Mouse (Mus musculus): Measurements from ENCODE around the gene Fat4.
A peak's percentile ranks its signal among the peaks of the same experiment; 100 is the strongest.

Fat4 gene

DNA sequence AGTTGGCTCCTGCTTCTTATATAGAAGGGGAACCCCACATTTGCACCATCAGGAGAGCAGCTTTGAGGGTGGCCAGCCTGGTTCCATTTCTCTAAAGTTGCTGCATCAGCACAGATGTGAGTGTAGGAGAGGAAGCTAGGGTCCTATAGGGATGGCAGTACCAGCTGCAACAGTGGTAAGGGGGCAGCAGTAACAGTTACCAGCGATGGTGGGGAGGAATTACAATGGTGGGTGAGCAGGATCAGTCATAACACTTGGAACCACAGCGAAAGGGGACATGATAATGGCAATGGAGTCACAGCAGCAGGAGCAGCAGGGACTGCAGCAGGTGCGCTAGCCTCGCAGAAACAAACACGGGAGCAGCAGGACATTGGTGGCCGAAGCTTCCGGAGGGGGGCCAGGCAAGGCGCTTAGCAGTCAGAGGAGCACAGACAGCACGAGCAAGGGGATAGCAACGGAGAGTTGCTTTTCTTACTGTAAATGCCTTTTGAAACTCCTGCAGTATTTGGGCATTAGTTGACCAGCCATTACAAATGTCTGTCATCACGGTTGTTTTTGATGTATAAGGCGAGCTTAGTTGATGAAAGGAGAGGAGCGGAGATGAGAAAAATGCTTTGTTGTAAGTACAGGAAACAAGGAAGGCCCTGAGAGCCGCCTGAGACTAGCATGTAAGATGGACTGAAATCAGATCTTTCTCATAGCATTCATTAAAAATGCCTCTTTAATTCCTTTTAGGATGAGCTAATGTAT lies 21.1 kb downstream of the Fat4 start:
- no peak for DNase-seq (ENCODE audit: low spot score)

DNA sequence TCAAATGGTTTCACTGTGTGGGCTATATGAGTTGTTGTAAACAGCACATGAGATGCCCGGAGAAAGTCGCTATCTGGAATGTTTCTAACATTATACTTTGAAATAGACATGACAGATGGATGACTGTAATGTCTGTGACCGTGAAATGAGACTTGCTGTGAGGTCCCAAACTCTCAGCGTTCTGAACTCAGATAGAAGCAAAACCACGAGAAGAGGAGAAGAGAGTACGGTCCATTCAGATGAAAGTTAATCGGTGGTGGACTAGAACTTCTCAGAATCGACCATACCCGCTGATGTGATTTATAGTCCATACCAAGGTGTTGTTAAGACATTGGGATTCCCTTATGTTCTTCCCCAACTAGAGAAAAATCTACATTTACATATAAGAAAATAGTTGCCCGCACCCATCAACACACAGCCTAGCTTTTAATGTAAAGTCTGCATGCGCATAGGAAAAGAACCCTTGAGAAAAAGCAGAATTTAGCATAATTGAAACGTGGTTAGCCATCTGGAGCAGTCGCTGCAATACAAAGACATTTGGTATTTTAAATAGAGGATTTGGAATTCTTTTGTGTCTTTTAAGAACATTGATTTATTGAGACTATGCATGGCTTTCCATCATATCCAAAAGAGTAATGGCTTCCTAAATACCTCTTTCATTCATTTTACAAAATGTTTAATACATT lies 21.8 kb downstream of the Fat4 start:
- DNase-seq (ENCODE audit: low spot score), result no peak

DNA sequence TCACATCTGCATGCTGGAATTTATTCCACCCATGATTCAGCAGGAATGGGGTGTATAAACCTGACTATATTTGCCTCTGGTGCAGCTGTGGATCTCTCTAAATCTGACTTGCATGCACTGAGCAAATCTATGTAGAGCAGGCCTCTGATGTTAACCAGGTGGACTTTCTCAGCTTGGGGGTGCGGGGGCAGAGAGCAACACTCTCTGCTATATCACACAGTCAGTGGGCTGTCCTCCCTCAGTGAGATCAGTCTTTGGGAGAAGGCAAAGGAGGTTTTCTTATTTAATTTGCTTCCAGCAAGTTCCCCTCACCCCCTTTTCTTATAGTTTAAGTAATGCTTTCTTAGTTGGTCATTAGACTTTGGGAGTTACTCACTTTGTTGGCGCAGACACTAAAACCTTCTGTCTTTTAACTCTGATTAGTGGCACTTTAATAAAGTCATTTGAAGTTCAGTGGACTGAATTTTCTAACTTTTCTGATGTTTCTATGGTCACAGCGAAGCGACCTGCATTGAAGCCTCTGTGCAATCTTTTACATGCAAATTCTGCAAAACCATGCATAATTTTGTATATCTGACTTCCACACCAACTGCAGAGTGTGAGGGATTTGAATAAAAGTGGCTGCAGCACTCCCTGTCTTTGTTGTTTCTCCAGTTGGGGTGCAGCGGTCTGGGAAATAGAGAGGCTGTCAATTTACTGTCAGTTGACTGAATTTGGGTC lies 26.2 kb downstream of the Fat4 start:
- no peak for DNase-seq (ENCODE audit: low spot score)

DNA sequence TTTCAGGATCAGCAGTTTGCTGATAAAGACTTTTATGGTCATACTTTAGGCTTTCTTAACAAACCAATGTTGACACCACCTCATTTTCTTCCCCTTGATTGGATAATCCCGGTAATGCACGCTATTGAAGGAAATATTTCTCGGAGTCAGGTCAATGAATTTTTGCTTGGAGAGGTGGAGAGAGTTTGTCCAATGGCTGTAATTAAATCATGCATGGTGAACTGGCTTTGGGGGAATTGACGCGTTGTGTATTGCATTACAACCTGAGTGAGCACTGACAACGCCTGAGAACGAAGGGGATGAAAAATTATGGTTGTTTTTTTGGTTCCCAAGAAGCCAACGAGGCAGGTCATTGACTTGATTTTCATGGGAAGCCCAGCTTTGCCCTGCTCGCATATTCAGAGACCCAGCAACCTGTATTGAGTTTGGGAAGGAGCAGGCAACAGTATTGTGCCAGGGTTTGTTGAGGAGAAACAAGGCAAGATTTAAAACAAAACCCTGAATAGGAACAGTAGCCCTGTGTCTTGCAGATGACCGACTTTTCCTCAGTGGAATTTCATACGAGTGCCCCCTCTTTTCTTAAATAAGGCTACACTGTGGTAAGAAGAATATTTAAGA lies 26.9 kb downstream of the Fat4 start:
- DNase-seq (ENCODE audit: low spot score), result peak; percentile 72

DNA sequence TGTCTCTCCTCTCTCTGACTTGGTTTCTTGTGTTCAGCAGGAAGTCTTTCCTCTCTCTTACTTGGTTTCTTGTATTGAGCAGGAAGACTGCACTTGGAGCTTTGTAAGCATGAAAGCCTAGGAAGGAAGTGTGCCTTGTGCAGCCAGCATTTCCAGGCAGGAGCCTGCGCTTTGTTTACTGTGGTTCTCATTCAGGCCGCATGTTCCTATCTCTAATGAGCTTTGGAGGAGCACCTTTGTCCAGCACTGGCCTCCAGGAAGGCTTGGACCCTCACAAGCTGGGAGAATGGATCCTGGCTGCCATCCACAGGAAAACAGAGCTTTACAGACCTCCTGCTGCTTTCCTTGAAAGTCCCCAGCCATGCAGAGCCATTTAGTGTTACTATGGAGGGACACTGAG lies 32.2 kb downstream of the Fat4 start:
- DNase-seq (ENCODE audit: low spot score), result no peak

DNA sequence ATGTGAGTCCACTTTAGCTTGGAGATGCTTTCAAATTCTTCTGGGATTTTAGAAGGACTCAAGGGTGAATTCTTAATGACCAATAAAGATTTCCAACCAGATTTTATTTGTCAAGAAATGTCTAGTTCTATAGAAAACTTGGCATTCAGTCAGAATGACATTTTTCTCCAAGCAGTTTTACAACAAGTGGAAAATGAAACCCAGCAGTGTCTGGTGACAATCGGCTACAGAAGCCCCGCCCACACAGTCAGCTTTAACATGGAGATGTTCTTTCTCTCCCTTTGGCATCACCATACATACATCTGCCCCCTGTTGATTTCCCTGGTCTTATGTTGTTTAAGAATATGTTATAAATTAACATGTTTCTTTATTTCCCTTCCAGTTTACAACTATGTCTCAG lies 34.3 kb downstream of the Fat4 start:
- no peak for DNase-seq (ENCODE audit: low spot score)

DNA sequence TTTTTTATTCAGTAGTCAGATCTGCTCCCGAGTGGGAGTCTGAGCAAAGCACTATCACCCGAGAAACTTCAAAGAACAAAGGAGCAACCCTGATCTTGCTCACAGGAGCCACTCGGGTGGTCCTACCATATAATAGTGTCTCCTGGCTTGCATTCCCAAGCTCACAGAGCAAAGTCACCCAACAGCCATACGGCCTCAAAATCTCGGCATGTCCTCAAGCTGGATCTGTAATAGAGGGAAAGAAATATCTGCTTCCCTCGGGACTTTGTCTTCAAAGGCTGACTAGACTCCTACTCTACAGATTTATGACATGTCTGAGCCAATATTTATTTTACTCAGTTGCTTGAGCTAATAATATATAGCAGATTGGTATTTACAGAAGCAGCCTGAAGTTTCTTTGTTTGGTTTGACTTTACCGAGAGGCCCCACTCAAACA lies 36.5 kb downstream of the Fat4 start:
- no peak for DNase-seq (ENCODE audit: low spot score)

DNA sequence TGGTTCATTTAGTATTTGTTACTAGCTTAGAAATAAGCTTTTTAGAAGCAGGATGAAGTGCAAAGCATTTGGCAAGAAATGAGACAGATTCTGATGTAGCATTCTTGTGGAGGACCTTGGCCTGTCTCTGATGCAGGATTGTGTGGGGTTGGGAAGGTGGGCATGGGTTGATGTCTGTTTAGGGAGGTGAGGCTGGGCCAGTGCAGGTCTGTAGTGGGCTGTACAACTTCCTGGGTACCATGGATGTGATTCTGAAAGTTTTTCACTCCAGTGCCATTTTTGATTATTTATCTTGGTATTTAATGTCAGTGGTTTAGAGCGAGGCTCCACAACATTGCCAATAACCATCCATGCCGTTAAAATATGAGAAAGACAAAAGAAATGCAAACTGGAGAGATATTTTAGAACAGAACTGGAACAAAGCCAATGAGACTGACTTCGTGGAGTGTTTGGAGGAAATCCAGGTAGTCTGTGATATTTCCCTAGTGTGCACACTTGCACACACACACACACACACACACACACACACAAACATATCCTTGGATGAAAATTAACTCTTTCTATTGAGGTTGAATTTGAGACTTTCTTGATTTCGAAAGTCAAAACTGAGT lies 41.4 kb downstream of the Fat4 start:
- no peak for DNase-seq (ENCODE audit: low spot score)

DNA sequence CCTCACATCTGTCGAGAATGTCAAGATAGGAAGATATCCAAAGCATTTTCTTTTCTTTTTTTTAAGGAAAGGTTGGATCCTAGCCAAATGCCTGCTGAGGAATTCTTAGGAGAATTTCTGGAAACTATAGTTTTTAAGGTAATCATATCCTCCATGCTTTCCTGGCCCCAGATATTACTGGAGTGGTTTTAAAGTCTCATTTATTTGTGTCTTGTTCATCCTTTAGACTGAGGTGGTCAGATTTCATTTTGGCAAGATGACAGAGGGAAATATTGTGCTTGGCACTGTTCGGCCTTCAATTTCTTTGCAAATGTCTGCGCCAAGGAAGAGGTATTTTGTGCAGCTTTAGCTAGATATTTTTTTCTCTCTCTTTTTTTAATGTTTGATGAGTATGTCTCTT lies 42.0 kb downstream of the Fat4 start:
- DNase-seq (ENCODE audit: low spot score), result no peak

DNA sequence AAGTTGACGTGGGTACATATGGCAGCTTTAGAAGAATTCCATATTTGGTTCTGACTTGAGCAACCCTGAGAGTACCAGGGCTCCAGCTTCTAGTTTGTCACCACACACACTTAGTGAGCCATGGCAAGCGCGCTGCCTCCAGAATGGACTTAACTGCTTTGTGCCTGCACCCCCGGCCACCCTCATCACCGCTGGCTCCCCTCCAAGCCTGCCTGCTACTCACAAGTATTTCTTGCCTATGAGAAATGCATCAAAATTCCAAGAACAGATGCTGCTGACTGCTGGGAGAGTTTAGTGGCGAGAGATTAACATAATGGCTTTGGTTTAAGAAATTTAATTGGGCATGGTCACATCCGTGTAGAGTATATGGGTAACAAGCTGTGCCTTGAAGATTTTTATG lies 48.0 kb downstream of the Fat4 start:
- no peak for DNase-seq (ENCODE audit: low spot score)

DNA sequence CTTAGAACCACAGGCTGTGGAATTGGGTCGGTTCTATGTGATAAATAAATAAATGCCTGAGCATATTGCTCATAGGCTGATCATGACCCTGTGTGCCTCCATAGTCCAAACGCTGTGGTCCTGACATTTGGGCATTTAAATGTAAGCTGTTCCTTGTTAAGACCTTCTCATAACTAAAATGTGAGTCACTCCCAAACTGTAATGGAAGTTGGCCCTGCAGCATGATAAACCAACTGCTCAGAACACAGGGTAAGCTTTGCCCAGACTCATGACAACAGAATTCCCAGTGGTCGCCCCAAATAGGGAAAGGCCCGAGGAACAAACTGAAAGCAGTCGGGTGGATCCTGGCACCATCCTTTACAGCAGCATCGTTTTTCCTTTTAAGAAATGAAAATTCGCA lies 49.7 kb downstream of the Fat4 start:
- DNase-seq (ENCODE audit: low spot score), result no peak

DNA sequence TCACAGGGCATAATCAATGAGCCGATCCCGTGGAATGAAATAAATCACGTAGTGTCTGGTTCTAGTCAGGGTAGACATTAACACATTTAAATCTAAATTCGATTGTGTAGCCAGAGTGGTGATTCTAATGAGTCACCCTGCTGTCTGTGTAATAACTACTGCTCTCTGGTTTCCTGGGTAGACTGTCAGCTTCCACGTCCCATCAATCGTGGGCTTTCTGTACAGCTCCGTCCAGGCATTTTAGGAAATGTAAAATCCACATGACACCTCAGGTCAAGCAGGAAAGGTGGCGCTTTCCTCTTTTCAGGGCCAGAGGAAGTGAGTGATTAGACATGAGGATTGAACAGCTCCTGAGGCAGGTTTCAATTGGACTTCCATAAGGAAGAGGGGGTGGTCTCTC lies 50.4 kb downstream of the Fat4 start:
- no peak for DNase-seq (ENCODE audit: low spot score)

DNA sequence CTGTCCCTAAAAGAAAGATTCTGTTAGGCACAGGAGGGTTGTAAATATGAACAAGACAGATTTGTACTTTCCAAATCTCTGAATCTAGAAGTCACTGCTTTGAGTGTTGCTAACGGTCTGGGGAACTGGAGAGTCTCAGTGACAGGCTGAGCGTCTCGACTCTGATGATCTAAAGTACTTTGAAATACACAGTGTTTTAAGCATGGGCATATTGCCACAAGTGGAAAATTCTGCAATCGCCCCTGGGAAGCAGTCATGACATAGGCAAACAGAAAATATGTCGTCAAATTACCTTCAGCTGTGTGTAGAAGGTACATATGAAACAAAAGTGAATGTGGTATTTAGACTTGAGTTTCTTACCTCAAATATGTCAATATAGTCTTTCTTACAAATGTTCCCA lies 51.4 kb downstream of the Fat4 start:
- DNase-seq (ENCODE audit: low spot score), result no peak

DNA sequence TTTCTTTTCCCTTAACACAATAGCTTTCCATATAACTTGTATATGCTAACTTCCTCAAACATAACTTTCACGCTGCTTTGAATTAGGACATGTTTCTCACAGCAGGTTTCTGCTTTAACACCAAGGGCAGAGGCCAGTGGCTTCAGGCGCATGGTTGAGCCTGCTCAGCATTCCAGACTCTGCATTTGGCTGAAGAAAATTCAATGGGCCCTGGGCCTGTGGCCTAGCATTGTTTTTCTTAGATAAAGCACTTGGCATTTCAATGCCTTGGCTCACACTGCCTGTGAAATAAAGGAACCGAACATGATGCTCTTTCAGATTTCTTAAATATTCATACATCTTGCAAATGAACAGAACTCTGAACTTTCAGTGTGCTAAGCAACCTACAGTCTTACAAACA lies 52.8 kb downstream of the Fat4 start:
- no peak for DNase-seq (ENCODE audit: low spot score)

DNA sequence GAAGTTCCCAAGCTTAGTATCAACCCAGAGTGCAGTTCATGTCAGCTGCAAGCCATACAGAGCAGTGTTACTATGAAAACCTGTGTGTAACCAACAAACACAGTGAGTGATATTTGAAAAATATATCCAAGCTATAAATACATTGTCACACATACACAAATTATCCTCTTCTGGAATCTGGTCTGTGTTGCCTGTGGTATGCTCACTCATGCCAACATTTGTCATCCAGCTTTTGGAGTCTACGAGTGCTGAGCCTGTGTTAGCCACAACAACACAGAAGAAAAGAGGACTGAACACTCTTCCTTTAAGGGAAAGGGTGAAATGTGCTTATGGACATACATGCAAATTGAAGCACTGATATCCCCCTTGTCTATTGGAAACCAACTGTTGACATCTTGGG lies 53.6 kb downstream of the Fat4 start:
- no peak for DNase-seq (ENCODE audit: low spot score)

DNA sequence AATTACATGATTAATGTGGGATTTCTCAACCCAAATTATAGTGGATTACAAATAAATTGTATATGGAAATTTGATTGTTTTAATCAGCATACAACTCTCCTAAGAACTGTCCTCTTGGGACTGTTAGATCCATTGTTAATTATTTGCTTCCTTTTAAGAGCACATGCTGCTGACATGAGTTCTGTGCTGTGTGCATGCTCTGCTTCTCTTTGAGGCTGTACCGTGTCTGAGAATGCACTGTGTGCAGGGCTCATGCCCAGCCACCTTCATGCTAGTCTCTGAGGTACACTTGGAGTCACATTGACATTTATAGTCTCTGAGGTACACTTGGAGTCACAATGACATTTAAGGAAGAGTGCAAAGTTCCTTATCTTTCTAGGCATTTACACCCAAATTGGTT lies 58.4 kb downstream of the Fat4 start:
- DNase-seq (ENCODE audit: low spot score), result no peak

DNA sequence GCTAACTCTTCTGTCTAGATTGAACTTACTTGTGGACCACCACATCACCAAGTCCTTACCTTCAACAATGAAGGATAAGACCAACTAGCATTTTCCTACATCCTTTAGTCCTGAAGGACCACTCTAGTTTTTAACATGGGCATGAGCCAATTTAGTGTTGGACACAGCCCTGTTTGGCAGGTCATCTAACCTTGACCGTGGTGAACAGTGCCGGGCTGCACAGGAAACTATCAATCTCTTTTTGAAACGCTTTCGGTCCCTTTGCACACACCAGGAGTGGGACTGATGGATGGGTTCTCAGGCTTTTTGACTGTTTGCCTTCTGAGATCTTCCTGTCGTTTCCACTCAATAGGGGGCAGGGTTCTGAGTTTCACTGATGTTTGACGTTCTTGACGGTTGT lies 61.0 kb downstream of the Fat4 start:
- no peak for DNase-seq (ENCODE audit: low spot score)

DNA sequence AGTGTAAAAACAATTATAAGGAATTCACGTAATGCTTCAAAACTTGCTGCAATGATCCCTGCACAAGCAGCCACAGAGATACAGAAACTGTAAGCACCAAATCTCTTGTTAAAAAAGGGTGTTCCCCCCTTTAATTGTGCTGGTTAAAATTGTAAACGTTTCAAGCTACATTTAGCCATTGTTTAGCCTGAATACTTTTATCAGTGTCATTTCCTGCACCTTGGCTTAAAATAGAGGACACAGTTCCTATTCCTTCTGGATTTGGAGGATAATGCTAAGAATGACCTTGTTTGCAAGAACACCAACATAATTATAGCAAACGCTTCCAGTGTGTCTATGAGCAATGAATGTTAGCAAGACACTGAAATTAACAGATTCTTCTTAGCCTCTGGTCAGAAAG lies 65.9 kb downstream of the Fat4 start:
- DNase-seq (ENCODE audit: low spot score), result no peak

DNA sequence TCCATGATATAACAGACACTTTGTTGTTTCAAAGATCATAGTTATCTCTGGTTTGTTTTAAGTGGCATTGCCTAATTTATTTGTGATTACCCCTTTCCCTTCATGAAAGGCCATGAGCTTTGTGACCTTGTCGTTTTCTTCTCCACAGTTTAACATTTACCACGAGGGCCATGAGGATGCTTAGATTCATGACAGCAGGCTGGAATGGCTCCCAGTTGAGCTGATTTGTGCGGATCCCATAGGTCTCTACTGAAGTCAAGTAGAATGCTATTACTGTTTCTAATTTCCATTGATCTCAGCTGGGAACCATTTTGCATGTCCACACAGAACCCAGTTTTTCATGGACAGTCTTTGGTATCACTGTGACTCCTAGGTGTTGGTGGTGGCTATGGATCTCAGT lies 67.5 kb downstream of the Fat4 start:
- DNase-seq (ENCODE audit: low spot score), result no peak

DNA sequence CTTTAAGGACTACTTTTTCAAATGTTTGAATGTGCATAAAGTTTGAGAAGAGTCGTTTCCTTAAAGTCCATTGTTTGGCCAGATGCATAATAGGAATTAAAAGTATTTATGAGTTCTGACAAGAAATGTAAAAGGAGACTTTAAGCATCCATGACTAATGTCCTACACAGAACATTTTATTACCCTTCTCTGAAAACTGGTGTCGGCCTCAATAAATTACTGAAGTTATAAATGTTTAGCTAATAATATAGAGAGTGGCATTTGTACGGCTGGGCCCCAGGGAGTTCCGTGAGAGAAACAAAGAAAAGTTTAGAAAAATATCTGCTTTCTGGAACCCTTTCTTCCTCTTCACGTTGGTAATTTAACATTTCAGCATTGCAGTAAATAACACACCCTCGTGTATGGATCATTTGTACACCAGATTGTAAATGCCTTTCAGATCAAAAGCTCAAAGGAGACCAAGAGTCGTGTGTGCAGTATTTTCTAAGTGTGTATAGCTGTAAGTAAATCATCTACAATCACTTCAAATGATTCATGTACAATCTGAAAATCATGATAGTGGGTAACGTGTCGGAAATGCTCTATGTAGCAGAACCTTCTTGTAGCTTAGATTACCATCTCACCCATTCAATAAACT lies 69.4 kb downstream of the Fat4 start:
- DNase-seq (ENCODE audit: low spot score), result no peak

DNA sequence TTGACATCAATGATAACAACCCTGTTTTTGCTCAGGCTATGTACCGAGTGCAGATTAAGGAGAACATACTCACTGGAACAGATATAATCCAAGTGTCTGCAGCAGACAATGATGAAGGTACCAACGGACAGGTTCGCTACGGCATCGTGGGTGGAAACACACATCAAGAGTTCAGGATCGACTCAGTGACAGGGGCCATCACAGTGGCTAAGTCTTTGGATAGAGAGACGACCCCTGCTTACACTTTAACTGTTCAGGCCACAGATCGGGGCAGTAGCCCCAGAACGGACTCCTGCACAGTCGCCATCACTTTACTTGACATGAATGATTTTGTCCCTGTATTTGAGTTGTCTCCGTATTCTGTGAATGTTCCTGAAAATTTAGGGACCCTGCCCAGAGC lies 70.4 kb downstream of the Fat4 start:
- no peak for DNase-seq (ENCODE audit: low spot score)

DNA sequence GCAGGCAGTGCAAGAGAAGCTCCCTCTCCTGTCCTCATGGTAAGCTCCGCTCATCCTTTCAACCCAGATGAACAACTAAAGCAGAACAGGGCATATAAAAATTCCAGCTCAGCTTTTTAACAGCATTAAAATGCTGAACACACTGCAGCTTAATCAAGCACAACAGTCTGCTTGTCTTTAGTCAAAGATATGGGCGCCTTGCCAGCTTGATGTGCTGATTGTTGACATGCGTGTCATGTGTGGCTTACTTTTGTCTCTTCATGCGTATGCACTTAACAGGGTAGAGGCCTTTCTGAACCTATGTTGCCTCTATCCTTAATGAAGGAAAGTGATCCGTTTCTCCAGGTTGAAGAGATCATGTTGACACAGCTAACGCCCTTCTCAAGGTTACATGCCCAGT lies 75.6 kb downstream of the Fat4 start:
- no peak for DNase-seq (ENCODE audit: low spot score)
